Mouse (Mus musculus) adipocyte (in vitro differentiated cells): Measurements from ENCODE around the gene Pgam2.

ENCODE experiments used
- DNase-seq: peaks from one replicate; pipeline ENCODE4 v3.0.0-alpha.2; 2016; ENCODE audit warnings: low spot score

Gene Pgam2

GRCm38 (mm10) chr11:5766019-5766418, 37.5 kb downstream of the Pgam2 start:
- no peak for DNase-seq

- DNase-seq = no peak
Observed at GRCm38 (mm10) chr11:5762633-5762982, 40.9 kb downstream of the Pgam2 start.

GRCm38 (mm10) chr11:5761820-5762632, 41.5 kb downstream of the Pgam2 start, which contains the start of gene Urgcp:
Urgcp (minus strand) TSS chr11:5762376.
- peak; percentile 89 for DNase-seq

DNA sequence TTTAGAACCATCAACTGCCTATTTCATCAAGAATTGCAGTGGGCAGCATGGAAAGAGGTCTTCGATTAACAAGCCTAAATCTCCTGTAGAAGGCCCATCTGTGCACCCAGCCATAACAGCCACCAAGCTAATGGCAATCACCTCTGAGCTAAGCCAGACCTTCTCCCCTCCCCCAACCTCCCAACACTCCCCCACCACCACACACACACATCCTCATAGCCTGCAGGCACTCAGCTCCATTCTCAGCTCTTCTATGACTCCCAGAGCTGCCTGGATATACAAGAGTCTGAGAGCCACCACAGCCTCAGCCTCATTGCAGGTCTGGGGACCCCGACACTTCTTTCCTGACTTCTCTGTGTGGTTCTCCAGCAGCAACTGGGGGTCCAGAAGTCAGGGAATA, 49.8 kb downstream of the Pgam2 start:
- no peak for DNase-seq
